Mouse (Mus musculus): ENCODE data around the gene Sco1.

- TF ChIP-seq CTCF (IDR thresholded peaks at IDR 0.05; ENCODE audit: low read depth, low read length) (no peak), TAL1 (conservative IDR thresholded peaks at IDR 0.05; ENCODE audit: low read depth, low read length) (no peak), GATA2 (IDR thresholded peaks at IDR 0.05; ENCODE audit: borderline replicate concordance, low read depth, low read length) (no peak), POLR2AphosphoS5 (IDR thresholded peaks at IDR 0.05; ENCODE audit: insufficient replicate concordance, low read depth, low read length) (no peak)
These were observed 40.7 kb downstream of the Sco1 start for GRCm38 (mm10) chr11:67093201-67093600.
